Mouse (Mus musculus) kidney, adult 2 months (tissue): ENCODE results near the gene Tns4. TPM values are rescaled to one million over a fixed set of nuclear protein-coding genes. Genes with fewer than 3 reads are reported as not detected.

Experiments
- DNase-seq: peaks from one replicate; pipeline ENCODE4 v3.0.0; 2021
- H3K27ac ChIP-seq: fragments of 200-500 bp; 2 replicates; pipeline ENCODE4 v1.5.1; 2012; ENCODE audit warnings: low read depth, low read length, control low read depth, inconsistent platforms; ENCODE audit not compliant: insufficient read depth
- H3K27me3 ChIP-seq: fragments of 200-500 bp; replicated peaks from 2 replicates; pipeline ENCODE4 v1.6.1; 2012; ENCODE audit warnings: mild to moderate bottlenecking, moderate library complexity, low read length, inconsistent platforms; ENCODE audit not compliant: control insufficient read depth, insufficient read depth
- H3K36me3 ChIP-seq: fragments of 200-500 bp; 2 replicates; pipeline ENCODE4 v1.6.1; 2012; ENCODE audit warnings: mild to moderate bottlenecking, moderate library complexity, low read length, inconsistent platforms; ENCODE audit not compliant: control insufficient read depth, insufficient read depth
- H3K4me1 ChIP-seq: fragments of 200-500 bp; 2 replicates; pipeline ENCODE4 v1.6.1; 2011; ENCODE audit warnings: low read length; ENCODE audit not compliant: control insufficient read depth, insufficient read depth
- H3K4me3 ChIP-seq: fragments of 200-500 bp; 2 replicates; pipeline ENCODE4 v1.5.1; 2011; ENCODE audit warnings: mild to moderate bottlenecking, low read depth, low read length, control low read depth; ENCODE audit not compliant: insufficient read depth
- CTCF ChIP-seq: fragments of 200-500 bp; conservative IDR thresholded peaks from 2 replicates; pipeline ENCODE4 v1.5.1; 2011; ENCODE audit warnings: low read depth, mild to moderate bottlenecking, control low read depth, low read length, moderate library complexity, mixed read lengths; ENCODE audit not compliant: insufficient read depth, insufficient read length
- POLR2A ChIP-seq: fragments of 200-500 bp; IDR thresholded peaks from one replicate; pipeline ENCODE4 v1.6.1; 2011; ENCODE audit warnings: low read depth, low read length, control low read depth
- WGBS: fragments of 180-500 bp; shearing (Covaris S2); methylation state at CpG from one replicate; pipeline ENCODE4 v1.1.7; 2018; 5-methylcytosine and 5-hydroxymethylcytosine counted together
- polyA plus RNA-seq: library from polyadenylated mRNA; depleted of rRNA; stranded (reverse); fragments of >200 nt; gene quantifications from 2 replicates; pipeline ENCODE4 v1.2.3, GENCODE M21; 2012

Gene Tns4
- polyA plus RNA-seq, 1 experiment: 0.86 TPM

GRCm38 (mm10) chr11:99098924-99099323 lies 9.8 kb upstream of the Tns4 start:
- Histone ChIP-seq H3K27ac (no peak overlapping the region), H3K36me3 (no peaks in the 10 kb centered on the region), H3K4me1 (no peaks in the 10 kb centered on the region), H3K4me3 (no peak overlapping the region), H3K27me3 (no peaks in the 10 kb centered on the region)
- TF ChIP-seq CTCF (no peak), POLR2A (no peak)
- no peak for DNase-seq
- 91% methylated on average over 9 of the region's 9 CpGs for WGBS

GRCm38 (mm10) chr11:99096996-99097774 lies 8.1 kb upstream of the Tns4 start:
- no peak for DNase-seq
- 92% methylated on average over 8 of the region's 8 CpGs for WGBS
- H3K4me1 ChIP-seq: no peaks in the 10 kb centered on the region
- TF ChIP-seq POLR2A (no peak), CTCF (no peak)
- no peak overlapping the region for H3K27ac ChIP-seq
- no peaks in the 10 kb centered on the region for H3K27me3 ChIP-seq
- no peak overlapping the region for H3K4me3 ChIP-seq
- H3K36me3 ChIP-seq: no peaks in the 10 kb centered on the region

DNA sequence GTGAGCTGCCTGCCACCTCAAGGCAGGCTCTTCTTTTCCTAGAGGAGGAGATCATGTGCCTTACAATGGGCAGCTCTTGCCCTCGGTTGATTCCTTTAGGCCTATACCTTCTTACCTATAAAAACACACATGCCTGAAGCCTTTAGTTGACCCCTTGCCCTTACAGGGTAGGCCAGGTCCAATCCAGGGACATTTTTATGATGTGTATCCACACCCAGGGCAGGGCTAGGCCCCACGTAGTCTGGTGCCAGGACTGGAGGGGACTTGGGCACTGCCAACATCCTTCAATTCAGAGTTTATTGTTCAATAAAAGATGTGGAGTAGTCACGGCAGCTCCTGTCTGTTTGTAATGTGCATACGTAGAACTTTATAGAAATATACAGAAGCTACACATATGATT lies 7.3 kb upstream of the Tns4 start:
- Histone ChIP-seq H3K4me1 (no peaks in the 10 kb centered on the region), H3K4me3 (no peak overlapping the region), H3K27me3 (no peaks in the 10 kb centered on the region), H3K36me3 (no peaks in the 10 kb centered on the region), H3K27ac (no peak overlapping the region)
- DNase-seq: no peak
- WGBS: 86% methylated on average over 4 of the region's 4 CpGs
- TF ChIP-seq POLR2A: no peak
- TF ChIP-seq CTCF: no peak

- no peak overlapping the region for H3K27ac ChIP-seq
- H3K27me3 ChIP-seq: no peaks in the 10 kb centered on the region
- 87% methylated on average over 4 of the region's 4 CpGs for WGBS
- H3K4me1 ChIP-seq: no peaks in the 10 kb centered on the region
- TF ChIP-seq POLR2A: no peak
- TF ChIP-seq CTCF: no peak
- no peaks in the 10 kb centered on the region for H3K36me3 ChIP-seq
- no peak overlapping the region for H3K4me3 ChIP-seq
- no peak for DNase-seq
Measured at GRCm38 (mm10) chr11:99095759-99096158, 6.7 kb upstream of the Tns4 start.

- no peak for TF ChIP-seq POLR2A
- no peak for TF ChIP-seq CTCF
- H3K27ac ChIP-seq: no peak overlapping the region
- H3K4me3 ChIP-seq: no peak overlapping the region
- H3K36me3 ChIP-seq: no peaks in the 10 kb centered on the region
- no peaks in the 10 kb centered on the region for H3K27me3 ChIP-seq
- WGBS: 49% methylated on average over 2 of the region's 2 CpGs
- no peaks in the 10 kb centered on the region for H3K4me1 ChIP-seq
- no peak for DNase-seq
Measured at GRCm38 (mm10) chr11:99094911-99095676, 6.0 kb upstream of the Tns4 start.

DNA sequence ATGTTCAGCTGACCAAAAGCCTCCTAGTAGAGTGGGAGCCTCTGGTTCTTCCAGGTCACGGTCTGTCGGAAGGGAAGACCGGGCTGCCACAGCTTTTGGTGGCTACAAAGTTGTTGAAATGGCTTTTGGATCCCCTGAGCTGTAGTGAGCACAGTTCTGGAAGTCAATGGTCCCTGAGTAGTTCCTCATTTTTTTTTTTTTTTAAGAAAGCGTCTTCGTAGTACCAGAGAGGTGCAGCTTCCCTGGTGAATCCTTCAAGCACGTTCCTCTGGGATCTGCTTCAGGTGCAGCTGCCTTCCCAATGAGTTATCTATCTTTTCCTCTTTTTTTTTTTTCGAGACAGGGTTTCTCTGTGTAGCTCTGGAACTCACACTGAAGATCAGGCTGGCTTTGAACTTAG lies 4.6 kb upstream of the Tns4 start:
- DNase-seq: no peak
- TF ChIP-seq POLR2A: no peak
- no peak for TF ChIP-seq CTCF
- Histone ChIP-seq H3K4me1 (no peaks in the 10 kb centered on the region), H3K27me3 (no peaks in the 10 kb centered on the region), H3K36me3 (no peaks in the 10 kb centered on the region), H3K27ac (no peak overlapping the region), H3K4me3 (no peak overlapping the region)
- WGBS: 78% methylated on average over 7 of the region's 7 CpGs

- whole genome bisulfite sequencing: 66% methylated on average over 2 of the region's 2 CpGs
- no peaks in the 10 kb centered on the region for H3K36me3 ChIP-seq
- TF ChIP-seq POLR2A: no peak
- no peak for DNase-seq
- no peaks in the 10 kb centered on the region for H3K27me3 ChIP-seq
- H3K4me3 ChIP-seq: no peak overlapping the region
- H3K4me1 ChIP-seq: no peaks in the 10 kb centered on the region
- no peak overlapping the region for H3K27ac ChIP-seq
Measured at GRCm38 (mm10) chr11:99091666-99092065, 2.6 kb upstream of the Tns4 start.
